Mouse (Mus musculus) E14TG2a.4 (cell line): ENCODE measurements around the gene Rragd.
A peak's percentile ranks its signal among the peaks of the same experiment; 100 is the strongest.

Experiments
- CTCF ChIP-seq: conservative IDR thresholded peaks from 2 replicates; pipeline ENCODE4 v1.5.1; 2014; ENCODE audit warnings: low read length
- NANOG ChIP-seq: IDR thresholded peaks from 2 replicates; pipeline ENCODE4 v1.6.1; 2014; ENCODE audit warnings: borderline replicate concordance, low read length, mixed read lengths

DNA sequence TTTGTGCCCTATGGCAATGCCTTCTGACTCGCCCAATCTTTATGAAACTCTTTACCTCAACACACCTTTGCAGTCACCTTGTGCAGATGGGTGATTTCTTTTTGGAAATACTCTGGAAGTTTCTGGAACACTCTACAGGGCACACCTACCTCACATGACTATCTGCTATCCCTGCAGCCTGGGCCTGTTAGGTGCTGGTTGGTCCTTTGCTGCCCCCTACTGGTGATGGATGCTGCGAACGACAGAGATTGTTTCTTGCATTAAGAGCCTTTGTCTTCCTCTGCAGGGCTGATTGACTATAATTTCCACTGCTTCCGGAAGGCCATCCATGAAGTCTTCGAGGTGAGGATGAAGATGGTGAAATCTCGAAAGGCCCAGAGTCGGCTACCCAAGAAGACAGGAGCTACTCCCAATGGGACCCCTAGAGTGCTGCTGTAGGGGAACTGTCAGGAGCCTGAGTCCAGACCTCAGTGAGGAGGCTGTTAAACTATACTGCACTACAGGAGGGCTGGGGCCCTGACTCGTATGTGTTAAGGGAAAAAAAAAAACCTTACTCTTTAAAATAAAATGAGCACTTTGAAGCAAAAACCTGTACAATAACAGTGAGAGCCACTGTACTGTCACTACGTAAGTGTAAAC is 35.6 kb downstream of the Rragd start:
- TF ChIP-seq CTCF = peak; percentile 85
- TF ChIP-seq NANOG = no peak
